Mouse (Mus musculus): ENCODE results near the gene Fam102a. TPM values are rescaled to one million over a fixed set of nuclear protein-coding genes. Genes with fewer than 3 reads are reported as not detected.

Gene Fam102a
- polyA plus RNA-seq, 1 experiment from 2014 or later, result 11.4 TPM

DNA sequence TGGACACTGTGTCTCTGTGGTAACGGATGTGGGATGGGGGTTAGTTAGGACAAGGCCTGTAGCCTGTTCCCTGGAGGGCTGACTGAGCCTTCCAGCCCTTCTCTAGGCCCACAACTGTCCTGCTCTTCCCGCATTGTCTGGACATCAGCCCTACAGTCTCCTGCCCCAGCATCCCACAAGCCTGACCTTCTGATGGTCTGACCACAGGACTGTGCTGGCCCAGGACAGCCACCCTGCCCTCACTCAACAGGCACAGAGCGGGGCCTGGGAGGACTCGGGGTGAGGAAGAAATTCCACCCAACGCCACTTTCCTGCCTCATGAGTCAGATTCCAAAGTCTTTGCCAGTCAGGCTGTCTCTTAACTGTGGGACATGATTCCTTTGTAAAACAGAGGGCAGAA lies 62.6 kb downstream of the Fam102a start:
- no peak for DNase-seq (ENCODE audit: low spot score)
- Histone ChIP-seq H3K27ac (ENCODE audit: low read depth) (no peak overlapping the region), H3K36me3 (ENCODE audit: control insufficient read depth, insufficient read depth, low read length) (peaks cover 29% of the 10 kb centered on the region), H3K9ac (ENCODE audit: low read length) (no peak overlapping the region), H3K4me3 (ENCODE audit: low read depth, low read length) (no peak overlapping the region), H3K4me2 (ENCODE audit: low read length) (no peak overlapping the region), H3K9me3 (ENCODE audit: control insufficient read depth, low read length) (no peaks in the 10 kb centered on the region), H3K4me1 (replicated peaks; ENCODE audit: control insufficient read depth, insufficient read depth, low read length) (no peaks in the 10 kb centered on the region; the same call in 1 of the 2 replicates), H3K27me3 (replicated peaks; ENCODE audit: control insufficient read depth, insufficient read depth, low read length) (no peaks in the 10 kb centered on the region)
- ATAC-seq (replicated peaks; ENCODE audit: low FRiP score, low TSS enrichment, low read depth), result no peak
- WGBS, result 90% methylated on average over 5 of the region's 5 CpGs

DNA sequence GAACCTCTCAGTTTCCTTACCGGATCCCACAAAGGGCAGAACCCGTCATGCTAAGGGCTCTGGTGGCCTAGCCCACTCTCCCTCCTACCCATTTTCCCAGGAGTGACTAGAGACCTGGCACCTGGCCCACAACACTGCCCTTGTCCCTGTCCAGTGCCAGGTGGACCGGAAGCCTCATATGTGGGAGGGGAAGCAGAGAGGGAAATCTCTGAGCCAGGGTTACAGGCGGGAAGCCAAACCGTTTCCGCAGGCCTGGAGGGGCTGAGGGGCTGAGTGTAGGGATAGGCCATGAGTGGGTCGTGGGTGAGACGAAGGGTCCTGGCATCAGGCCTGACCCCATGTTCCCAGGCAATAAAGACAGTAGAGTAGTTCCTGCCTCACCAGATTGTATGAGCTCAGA lies 63.4 kb downstream of the Fam102a start:
- Histone ChIP-seq H3K9me3 (ENCODE audit: control insufficient read depth, low read length) (no peaks in the 10 kb centered on the region), H3K4me3 (ENCODE audit: low read depth, low read length) (no peak overlapping the region), H3K27me3 (replicated peaks; ENCODE audit: control insufficient read depth, insufficient read depth, low read length) (no peaks in the 10 kb centered on the region), H3K36me3 (ENCODE audit: control insufficient read depth, insufficient read depth, low read length) (peaks cover 29% of the 10 kb centered on the region), H3K9ac (ENCODE audit: low read length) (no peak overlapping the region), H3K27ac (ENCODE audit: low read depth) (no peak overlapping the region), H3K4me1 (replicated peaks; ENCODE audit: control insufficient read depth, insufficient read depth, low read length) (no peaks in the 10 kb centered on the region; the same call in 1 of the 2 replicates), H3K4me2 (ENCODE audit: low read length) (no peak overlapping the region)
- WGBS, result 89% methylated on average over 8 of the region's 8 CpGs
- DNase-seq (ENCODE audit: low spot score) (no peak), ATAC-seq (replicated peaks; ENCODE audit: low FRiP score, low TSS enrichment, low read depth) (no peak)

DNA sequence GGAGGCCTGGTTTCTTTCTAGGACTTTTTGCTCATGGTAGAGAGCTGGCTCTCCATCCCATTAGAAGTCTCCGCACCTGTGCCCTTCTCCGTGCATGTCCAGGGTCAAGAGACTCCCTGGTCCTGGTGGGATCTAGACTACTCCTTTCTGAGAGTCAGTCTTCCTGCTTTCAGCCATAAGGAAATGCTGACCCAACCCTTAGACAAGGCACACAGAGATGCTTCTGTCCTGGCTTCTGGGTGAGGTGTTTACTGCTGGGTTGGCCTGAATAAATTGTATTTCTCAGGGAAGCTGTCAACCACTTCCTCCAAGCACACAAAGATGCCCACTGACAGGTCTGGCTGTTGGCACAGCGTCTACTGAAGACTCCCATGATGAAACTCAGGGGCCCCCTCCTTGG lies 64.3 kb downstream of the Fam102a start, which contains the start of gene St6galnac6:
St6galnac6 (plus strand) TSS at position 301 of the 400 bp plus-strand sequence.
- ATAC-seq (replicated peaks; ENCODE audit: low FRiP score, low TSS enrichment, low read depth) (no peak), DNase-seq (ENCODE audit: low spot score) (no peak)
- Histone ChIP-seq H3K27ac (ENCODE audit: low read depth) (no peak within 1 kb of the TSS), H3K27me3 (replicated peaks; ENCODE audit: control insufficient read depth, insufficient read depth, low read length) (no peaks in the 10 kb centered on the region), H3K36me3 (ENCODE audit: control insufficient read depth, insufficient read depth, low read length) (peaks cover 24% of the 10 kb centered on the region), H3K4me2 (ENCODE audit: low read length) (no peak within 1 kb of the TSS), H3K4me3 (ENCODE audit: low read depth, low read length) (no peak within 1 kb of the TSS), H3K4me1 (replicated peaks; ENCODE audit: control insufficient read depth, insufficient read depth, low read length) (no peaks in the 10 kb centered on the region; the same call in 1 of the 2 replicates), H3K9me3 (ENCODE audit: control insufficient read depth, low read length) (no peaks in the 10 kb centered on the region), H3K9ac (ENCODE audit: low read length) (no peak within 1 kb of the TSS)
- 88% methylated on average over 3 of the region's 3 CpGs for WGBS

DNA sequence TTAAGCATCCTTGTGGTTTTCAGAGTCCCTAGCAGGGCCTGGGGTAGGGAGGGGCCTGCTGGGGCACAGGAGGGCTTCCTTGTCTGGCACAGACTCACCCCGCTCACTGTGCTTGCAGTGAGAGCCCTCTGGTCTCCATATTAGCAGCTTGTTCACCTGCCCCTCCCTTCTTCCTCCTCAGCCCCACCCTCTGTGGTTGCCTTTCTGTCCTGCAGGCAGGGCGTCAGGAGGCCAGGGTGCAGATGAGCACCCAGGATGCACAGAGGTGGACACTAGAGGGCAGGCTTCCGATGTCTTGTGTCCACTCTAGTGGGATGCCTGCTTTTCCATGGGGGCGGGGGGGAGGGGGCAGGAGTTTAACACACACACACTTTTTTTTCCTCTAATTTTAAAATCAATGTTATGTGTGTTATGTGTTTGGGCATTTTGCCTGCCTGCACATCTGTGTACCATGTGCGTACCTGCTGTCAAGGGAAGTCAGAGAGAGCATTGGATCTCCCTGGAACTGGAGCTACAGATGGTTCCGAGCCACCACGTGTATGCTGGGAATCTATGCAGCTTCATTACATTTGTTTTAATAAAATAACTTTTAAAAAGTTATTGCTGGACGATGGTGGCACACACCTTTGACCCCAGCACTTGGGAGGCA lies 66.4 kb downstream of the Fam102a start:
- H3K36me3 ChIP-seq (ENCODE audit: control insufficient read depth, insufficient read depth, low read length), result peaks cover 9% of the 10 kb centered on the region
- peak; percentile 71 for ATAC-seq (replicated peaks; ENCODE audit: low FRiP score, low TSS enrichment, low read depth)
- WGBS, result 41% methylated on average over 8 of the region's 8 CpGs

DNA sequence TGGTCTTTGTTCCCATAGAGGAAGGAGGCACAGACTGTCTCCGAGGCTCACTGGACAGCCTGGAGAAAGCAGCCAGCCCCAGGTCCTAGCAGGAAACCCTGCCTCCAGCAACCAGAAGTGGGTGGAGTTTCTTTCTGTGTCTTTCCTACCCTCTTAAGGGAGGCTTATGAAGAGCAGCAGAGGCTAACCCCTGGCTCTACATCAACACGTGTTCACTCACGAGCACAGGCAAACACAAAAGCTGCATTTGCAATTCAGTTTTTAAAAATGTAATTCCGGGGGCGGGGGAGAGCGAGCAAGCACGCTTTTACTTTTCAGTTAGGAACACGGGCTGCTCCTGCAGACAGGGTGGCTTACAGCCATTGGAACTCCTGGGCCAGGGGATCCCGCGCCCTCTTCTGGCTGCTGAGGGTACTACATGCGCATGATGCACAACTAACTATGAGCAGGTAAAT lies 67.5 kb downstream of the Fam102a start:
- peak overlapping the region; percentile 35; the same call in 1 of the 2 replicates for H3K9ac ChIP-seq (ENCODE audit: low read length)
- H3K4me3 ChIP-seq (ENCODE audit: low read depth, low read length), result peak overlapping the region; percentile 31
- H3K36me3 ChIP-seq (ENCODE audit: control insufficient read depth, insufficient read depth, low read length), result peaks cover 3% of the 10 kb centered on the region
- peak overlapping the region; percentile 45 for H3K4me2 ChIP-seq (ENCODE audit: low read length)
- H3K9me3 ChIP-seq (ENCODE audit: control insufficient read depth, low read length), result no peaks in the 10 kb centered on the region
- WGBS, result under 1% methylated on average over 11 of the region's 11 CpGs
- no peaks in the 10 kb centered on the region; the same call in 1 of the 2 replicates for H3K4me1 ChIP-seq (replicated peaks; ENCODE audit: control insufficient read depth, insufficient read depth, low read length)
- peak; percentile 33; the same call in 1 of the 2 replicates for ATAC-seq (replicated peaks; ENCODE audit: low FRiP score, low TSS enrichment, low read depth)
- no peaks in the 10 kb centered on the region for H3K27me3 ChIP-seq (replicated peaks; ENCODE audit: control insufficient read depth, insufficient read depth, low read length)
- peak; percentile 98 for DNase-seq (ENCODE audit: low spot score)
- H3K27ac ChIP-seq (ENCODE audit: low read depth), result peak overlapping the region; percentile 40; the same call in 1 of the 2 replicates

More for the DNA sequence above, 66.4 kb downstream of the Fam102a start:
- Histone ChIP-seq H3K27me3 (replicated peaks; ENCODE audit: control insufficient read depth, insufficient read depth, low read length) (no peaks in the 10 kb centered on the region), H3K4me1 (replicated peaks; ENCODE audit: control insufficient read depth, insufficient read depth, low read length) (no peaks in the 10 kb centered on the region; the same call in 1 of the 2 replicates), H3K4me2 (ENCODE audit: low read length) (no peak overlapping the region), H3K27ac (ENCODE audit: low read depth) (no peak overlapping the region), H3K9ac (ENCODE audit: low read length) (no peak overlapping the region), H3K9me3 (ENCODE audit: control insufficient read depth, low read length) (no peaks in the 10 kb centered on the region), H3K4me3 (ENCODE audit: low read depth, low read length) (no peak overlapping the region)
- no peak for DNase-seq (ENCODE audit: low spot score)

DNA sequence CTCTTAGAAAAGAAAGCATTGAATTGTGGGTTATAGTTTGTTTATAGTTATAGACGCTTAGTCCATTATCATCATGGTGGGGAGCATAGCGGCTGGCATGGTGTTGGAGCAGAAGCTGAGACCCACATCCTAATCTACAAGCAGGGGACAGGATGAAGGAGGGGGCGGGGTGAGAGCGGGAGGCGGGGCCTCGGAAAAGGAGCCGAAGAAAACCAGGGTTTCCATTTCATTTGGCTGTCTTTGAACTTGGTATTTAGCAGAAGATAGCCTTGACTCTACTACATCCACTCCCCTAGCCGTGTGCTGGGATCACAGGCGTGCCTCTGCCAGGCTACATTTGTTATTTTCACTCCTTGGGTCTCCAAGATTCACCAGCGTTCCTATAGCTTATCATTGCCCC lies 69.5 kb downstream of the Fam102a start:
- no peak overlapping the region for H3K4me2 ChIP-seq (ENCODE audit: low read length)
- 40% methylated on average over 10 of the region's 10 CpGs for WGBS
- DNase-seq (ENCODE audit: low spot score) (no peak), ATAC-seq (replicated peaks; ENCODE audit: low FRiP score, low TSS enrichment, low read depth) (no peak)
- H3K9me3 ChIP-seq (ENCODE audit: control insufficient read depth, low read length), result no peaks in the 10 kb centered on the region
- no peak overlapping the region for H3K4me3 ChIP-seq (ENCODE audit: low read depth, low read length)
- no peak overlapping the region for H3K27ac ChIP-seq (ENCODE audit: low read depth)
- H3K36me3 ChIP-seq (ENCODE audit: control insufficient read depth, insufficient read depth, low read length), result no peaks in the 10 kb centered on the region
- H3K27me3 ChIP-seq (replicated peaks; ENCODE audit: control insufficient read depth, insufficient read depth, low read length), result no peaks in the 10 kb centered on the region
- H3K9ac ChIP-seq (ENCODE audit: low read length), result no peak overlapping the region
- peaks cover 13% of the 10 kb centered on the region for H3K4me1 ChIP-seq (replicated peaks; ENCODE audit: control insufficient read depth, insufficient read depth, low read length)

DNA sequence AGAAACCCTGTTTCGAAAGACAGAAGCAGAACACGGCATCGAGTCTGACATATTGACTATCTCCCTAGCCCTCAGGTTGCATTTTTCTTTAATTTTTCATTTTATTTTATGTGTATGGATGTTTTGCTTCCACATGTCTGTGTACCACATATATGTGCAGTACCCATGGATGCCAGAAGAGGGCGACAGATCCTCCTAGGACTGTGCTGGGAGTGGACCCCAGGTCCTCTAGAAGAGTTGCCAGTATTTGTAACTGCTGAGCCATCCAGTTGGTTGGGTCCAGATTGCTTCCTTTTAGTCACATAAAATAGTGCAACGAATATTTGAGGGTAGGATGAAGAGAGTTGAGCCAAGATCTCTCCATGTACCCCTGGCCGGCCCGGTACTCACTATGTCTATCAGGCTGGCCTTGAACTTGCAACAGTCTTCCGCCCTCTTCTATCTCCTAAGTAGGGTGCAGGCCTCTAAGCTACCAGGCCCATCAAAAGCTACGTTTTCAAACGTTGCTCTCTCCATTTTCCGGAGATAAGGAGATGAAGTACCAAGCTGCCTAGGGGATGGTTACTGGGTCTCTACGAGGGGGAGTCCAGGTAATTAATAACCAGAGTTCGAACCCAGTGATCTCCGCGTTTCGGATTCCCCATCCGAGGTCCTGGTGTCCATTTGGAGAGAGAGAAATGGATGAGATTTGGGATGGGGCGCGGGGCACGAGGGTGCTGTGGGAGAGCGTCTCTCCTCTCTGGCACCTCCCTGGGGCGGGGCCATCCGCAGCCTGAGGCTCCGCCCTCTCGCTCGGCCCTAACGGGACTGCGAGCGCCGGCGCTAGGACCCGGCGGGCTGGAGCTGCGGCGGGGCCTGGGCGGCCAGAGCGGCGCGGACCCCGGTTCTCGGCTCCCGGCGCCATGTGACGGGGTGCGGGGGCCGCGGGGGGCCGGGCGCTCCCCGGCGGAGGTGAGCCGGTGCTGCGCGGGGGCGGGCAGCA lies 71.3 kb downstream of the Fam102a start:
- peak; percentile 89 for DNase-seq (ENCODE audit: low spot score)
- peak overlapping the region; percentile 71 for H3K4me3 ChIP-seq (ENCODE audit: low read depth, low read length)
- H3K9me3 ChIP-seq (ENCODE audit: control insufficient read depth, low read length), result no peaks in the 10 kb centered on the region
- no peaks in the 10 kb centered on the region for H3K36me3 ChIP-seq (ENCODE audit: control insufficient read depth, insufficient read depth, low read length)
- peak overlapping the region; percentile 40 for H3K27ac ChIP-seq (ENCODE audit: low read depth)
- peak overlapping the region; percentile 75 for H3K4me2 ChIP-seq (ENCODE audit: low read length)
- peak; percentile 70 for ATAC-seq (replicated peaks; ENCODE audit: low FRiP score, low TSS enrichment, low read depth)
- no peaks in the 10 kb centered on the region for H3K27me3 ChIP-seq (replicated peaks; ENCODE audit: control insufficient read depth, insufficient read depth, low read length)
- 15% methylated on average over 41 of the region's 55 CpGs for WGBS
- peak overlapping the region; percentile 75 for H3K9ac ChIP-seq (ENCODE audit: low read length)
- H3K4me1 ChIP-seq (replicated peaks; ENCODE audit: control insufficient read depth, insufficient read depth, low read length), result peaks cover 19% of the 10 kb centered on the region

DNA sequence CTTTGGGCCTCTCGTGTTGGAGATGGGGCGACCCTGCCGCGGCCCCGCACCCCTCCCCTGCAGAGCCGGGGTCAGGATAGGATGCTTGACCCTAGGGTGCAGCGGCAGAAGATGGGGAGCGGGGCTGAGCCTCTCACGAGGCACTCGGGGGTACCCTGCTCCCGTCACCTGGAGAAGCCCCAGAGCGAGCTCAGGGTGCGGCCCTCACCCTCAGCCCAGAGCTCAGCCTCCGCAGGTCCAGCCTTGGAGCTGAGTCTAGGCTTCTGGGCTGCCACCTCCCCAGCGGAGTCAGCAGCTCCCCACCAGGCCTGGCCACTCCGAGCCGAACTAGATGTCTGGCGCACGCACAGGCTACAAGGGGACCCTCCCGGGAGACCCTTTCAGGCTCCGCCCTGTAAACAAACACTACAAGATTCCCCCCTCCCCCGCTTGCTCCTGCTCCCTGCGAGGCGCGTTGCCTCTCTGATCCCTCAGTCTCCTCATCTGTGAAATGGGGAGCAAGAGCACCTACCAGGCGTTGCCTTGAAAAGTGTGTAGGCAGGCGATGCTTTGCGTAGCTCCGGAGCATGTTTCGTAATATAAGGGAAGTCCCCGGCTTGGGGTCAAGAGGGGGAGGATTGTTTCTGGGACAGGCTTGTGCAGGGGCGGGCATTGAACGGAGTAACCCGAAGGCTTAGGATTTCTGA lies 72.3 kb downstream of the Fam102a start:
- ATAC-seq (replicated peaks; ENCODE audit: low FRiP score, low TSS enrichment, low read depth) (peak; percentile 17; the same call in 1 of the 2 replicates), DNase-seq (ENCODE audit: low spot score) (peak; percentile 82)
- peak overlapping the region; percentile 75 for H3K4me2 ChIP-seq (ENCODE audit: low read length)
- no peaks in the 10 kb centered on the region for H3K9me3 ChIP-seq (ENCODE audit: control insufficient read depth, low read length)
- H3K27me3 ChIP-seq (replicated peaks; ENCODE audit: control insufficient read depth, insufficient read depth, low read length), result no peaks in the 10 kb centered on the region
- H3K36me3 ChIP-seq (ENCODE audit: control insufficient read depth, insufficient read depth, low read length), result no peaks in the 10 kb centered on the region
- H3K27ac ChIP-seq (ENCODE audit: low read depth), result peak overlapping the region; percentile 40
- H3K4me1 ChIP-seq (replicated peaks; ENCODE audit: control insufficient read depth, insufficient read depth, low read length), result peaks cover 19% of the 10 kb centered on the region
- 7% methylated on average over 33 of the region's 34 CpGs for WGBS
- H3K4me3 ChIP-seq (ENCODE audit: low read depth, low read length), result peak overlapping the region; percentile 71
- H3K9ac ChIP-seq (ENCODE audit: low read length), result peak overlapping the region; percentile 75

Data from intestine, embryonic 14.5 days (tissue).